Mouse (Mus musculus): Measurements from ENCODE around the gene Ssr2. TPM values are rescaled to one million over a fixed set of nuclear protein-coding genes. Genes with fewer than 3 reads are reported as not detected.

Gene Ssr2
- 10 to 100 TPM; 52.2 to 63.2 TPM for total RNA-seq (2021)
- long read RNA-seq, experiment 1, transcript Ssr2-207 (6 exons, 1,059 nt): major isoform, 90 of 103 reads
- long read RNA-seq, experiment 1, transcript Ssr2-201 (5 exons, 1,189 nt): minor isoform, 6 of 103 reads
- long read RNA-seq, experiment 1, partial matches to known transcripts: 4 of 103 reads
- long read RNA-seq, experiment 1, other reads (novel, unspliced or antisense): 3 of 103 reads
- long read RNA-seq, experiment 2, transcript Ssr2-201 (5 exons, 1,189 nt): minor isoform, 9 of 97 reads
- long read RNA-seq, experiment 2, transcript Ssr2-207 (6 exons, 1,059 nt): major isoform, 86 of 97 reads
- long read RNA-seq, experiment 2, partial matches to known transcripts: 0 of 97 reads
- long read RNA-seq, experiment 2, other reads (novel, unspliced or antisense): 2 of 97 reads

GRCm38 (mm10) chr3:88575540-88575939 lies at the start of gene Ssr2:
TSS of gene Ssr2 (plus strand) at chr3:88575876.
- DNase-seq: no peak

- DNase-seq: peak; percentile 81
Measured at GRCm38 (mm10) chr3:88526157-88527131, 49.2 kb upstream of the Ssr2 start.

GRCm38 (mm10) chr3:88527565-88527964 lies 48.1 kb upstream of the Ssr2 start:
- DNase-seq: no peak

- DNase-seq: no peak
Measured at GRCm38 (mm10) chr3:88528646-88529045, 47.0 kb upstream of the Ssr2 start.

GRCm38 (mm10) chr3:88529204-88530000 lies 46.3 kb upstream of the Ssr2 start:
- DNase-seq: no peak

- no peak for DNase-seq
Measured at GRCm38 (mm10) chr3:88530082-88530864, 45.4 kb upstream of the Ssr2 start.

GRCm38 (mm10) chr3:88531348-88532298 lies 44.1 kb upstream of the Ssr2 start:
- peak; percentile 87 for DNase-seq

GRCm38 (mm10) chr3:88532299-88532674 lies 43.4 kb upstream of the Ssr2 start, which contains the start of gene Mex3a:
TSS of gene Mex3a (plus strand) at chr3:88532395.
- no peak for DNase-seq

- DNase-seq: no peak
Measured at GRCm38 (mm10) chr3:88532689-88533511, 42.8 kb upstream of the Ssr2 start.

- no peak for DNase-seq
Measured at GRCm38 (mm10) chr3:88533706-88534105, 42.0 kb upstream of the Ssr2 start.

GRCm38 (mm10) chr3:88535005-88535404 lies 40.7 kb upstream of the Ssr2 start:
- DNase-seq: no peak

GRCm38 (mm10) chr3:88535527-88535926 lies 40.1 kb upstream of the Ssr2 start:
- DNase-seq: no peak

GRCm38 (mm10) chr3:88536103-88536930 lies 39.4 kb upstream of the Ssr2 start:
- peak; percentile 86 for DNase-seq

GRCm38 (mm10) chr3:88537146-88537545 lies 38.5 kb upstream of the Ssr2 start:
- DNase-seq: no peak

GRCm38 (mm10) chr3:88538271-88539145 lies 37.2 kb upstream of the Ssr2 start:
- no peak for DNase-seq

- DNase-seq: no peak
Measured at GRCm38 (mm10) chr3:88539397-88539796, 36.3 kb upstream of the Ssr2 start.

GRCm38 (mm10) chr3:88540085-88540484 lies 35.6 kb upstream of the Ssr2 start:
- DNase-seq: no peak
